Mouse (Mus musculus) CH12.LX (cell line): ENCODE results near the gene Dusp27. TPM values are rescaled to one million over a fixed set of nuclear protein-coding genes. Genes with fewer than 3 reads are reported as not detected.

Source experiments
- DNase-seq: peaks from one replicate; pipeline ENCODE4 v3.0.0-alpha.2; 2013; ENCODE audit errors: extremely low read depth
- H3K27ac ChIP-seq: 2 replicates; pipeline ENCODE4 v1.5.1; 2012; ENCODE audit warnings: low read depth, mild to moderate bottlenecking, control low read depth, moderate library complexity; ENCODE audit not compliant: insufficient read depth
- H3K27me3 ChIP-seq: replicated peaks from 2 replicates; pipeline ENCODE3; 2012; ENCODE audit warnings: inconsistent platforms
- H3K36me3 ChIP-seq, 2 experiments: replicated peaks in 1 of 2; 2 replicates each; pipeline versions ENCODE3 to v1.6.1; 2012; ENCODE audit warnings: inconsistent platforms in 1 of 2, low read length in 1 of 2, mild to moderate bottlenecking in 1 of 2, mixed read lengths in 1 of 2, moderate library complexity in 1 of 2; ENCODE audit not compliant: control insufficient read depth in 1 of 2, insufficient read depth in 1 of 2
- H3K4me1 ChIP-seq, 2 experiments: 2 replicates each; pipeline ENCODE4 v1.6.1; 2012; ENCODE audit warnings: inconsistent platforms in 1 of 2, moderate library complexity in 1 of 2; ENCODE audit not compliant: insufficient read depth in 2 of 2, control insufficient read depth in 1 of 2
- H3K4me2 ChIP-seq: 2 replicates; pipeline ENCODE4 v1.6.1; 2012; ENCODE audit warnings: low read depth, mild to moderate bottlenecking, control low read depth; ENCODE audit not compliant: poor library complexity, insufficient read depth, severe bottlenecking
- H3K4me3 ChIP-seq, 3 experiments: fragments of 150-350 bp in 1 of 3; sonication (generic) in 1 of 3; replicated peaks in 1 of 3; 2 replicates each; pipeline versions ENCODE3 to v1.5.1; 2011 to 2012; ENCODE audit warnings: low read depth in 2 of 3, low read length in 2 of 3, mild to moderate bottlenecking in 2 of 3, moderate library complexity in 2 of 3, control low read depth in 1 of 3, improper control_type of control experiment in 1 of 3, inconsistent platforms in 1 of 3, mixed read lengths in 1 of 3; ENCODE audit not compliant: poor library complexity in 1 of 3
- H3K79me2 ChIP-seq: replicated peaks from 2 replicates; pipeline ENCODE4 v1.6.1; 2012; ENCODE audit warnings: mild to moderate bottlenecking, moderate library complexity; ENCODE audit not compliant: control insufficient read depth, poor library complexity, insufficient read depth, severe bottlenecking; ENCODE audit errors: extremely low read depth
- H3K9ac ChIP-seq: 2 replicates; pipeline ENCODE4 v1.6.1; 2012; ENCODE audit warnings: low read depth, mild to moderate bottlenecking, control low read depth, moderate library complexity; ENCODE audit not compliant: insufficient read depth
- H3K9me3 ChIP-seq: replicated peaks from 2 replicates; pipeline ENCODE3; 2012; ENCODE audit warnings: low read length, inconsistent platforms, mixed read lengths
- CHD2 ChIP-seq: IDR thresholded peaks from 2 replicates; pipeline ENCODE4 v1.6.1; 2011; ENCODE audit warnings: low read length, improper control_type of control experiment
- GABPA ChIP-seq: IDR thresholded peaks from 2 replicates; pipeline ENCODE4 v1.6.1; 2012; ENCODE audit warnings: low read depth, low read length, improper control_type of control experiment, inconsistent platforms; ENCODE audit not compliant: insufficient replicate concordance
- IRF4 ChIP-seq: IDR thresholded peaks from 2 replicates; pipeline ENCODE4 v1.6.1; 2014; ENCODE audit warnings: low read depth, mild to moderate bottlenecking, inconsistent platforms, low read length, improper control_type of control experiment
- JUND ChIP-seq: conservative IDR thresholded peaks from 2 replicates; pipeline ENCODE4 v1.6.1; 2011; ENCODE audit warnings: low read depth, low read length, improper control_type of control experiment
- KAT2A ChIP-seq: IDR thresholded peaks from 2 replicates; pipeline ENCODE4 v1.6.1; 2012; ENCODE audit warnings: low read length, improper control_type of control experiment, inconsistent platforms; ENCODE audit not compliant: insufficient replicate concordance
- MAX ChIP-seq: IDR thresholded peaks from 2 replicates; pipeline ENCODE4 v1.6.1; 2011; ENCODE audit warnings: low read length, improper control_type of control experiment
- NELFE ChIP-seq: IDR thresholded peaks from 2 replicates; pipeline ENCODE4 v1.6.1; 2011; ENCODE audit warnings: low read depth, low read length, improper control_type of control experiment
- PAX5 ChIP-seq: IDR thresholded peaks from 2 replicates; pipeline ENCODE4 v1.6.1; 2012; ENCODE audit warnings: low read length, inconsistent platforms, mixed read lengths
- RCOR1 ChIP-seq: conservative IDR thresholded peaks from 2 replicates; pipeline ENCODE4 v1.6.1; 2012; ENCODE audit warnings: low read depth, mild to moderate bottlenecking, inconsistent platforms, low read length, improper control_type of control experiment
- SIN3A ChIP-seq: IDR thresholded peaks from 2 replicates; pipeline ENCODE4 v1.6.1; 2012; ENCODE audit warnings: low read length, improper control_type of control experiment, inconsistent platforms
- dilution Hi-C: fragments of 300-500 bp; cut with MboI; formaldehyde crosslinking; loops from 2 replicates; pipeline ENCODE4 v1.14.3; 2020; ENCODE audit warnings: low sequenced_read_pairs; ENCODE audit not compliant: extremely low pct_unique_long_range_greater_than_20kb, extremely low pct_ligation_motif_present
- in situ Hi-C: fragments of 300-500 bp; cut with MboI; formaldehyde crosslinking; loops from 3 replicates; pipeline ENCODE4 v1.14.3; 2019; ENCODE audit warnings: low sequenced_read_pairs, low pct_ligation_motif_present, low pct_unique_long_range_greater_than_20kb, mixed read lengths
- polyA plus RNA-seq: library from polyadenylated mRNA; unstranded; fragments of >175 nt; gene quantifications from 2 replicates; pipeline ENCODE4 v1.2.1, GENCODE M21; 2012; ENCODE audit warnings: low read depth; ENCODE audit not compliant: insufficient read length
- total RNA-seq, 2 experiments: library from RNA; depleted of rRNA; stranded (reverse); fragments of 300-350 nt in 1 of 2; fragments of >200 nt in 1 of 2; gene quantifications; 2 replicates each; pipeline ENCODE4 v1.2.3; 2012 to 2014

The Dusp27 gene
- total and polyA plus RNA-seq, 3 experiments, result 0.06 TPM; not detected in 2

DNA sequence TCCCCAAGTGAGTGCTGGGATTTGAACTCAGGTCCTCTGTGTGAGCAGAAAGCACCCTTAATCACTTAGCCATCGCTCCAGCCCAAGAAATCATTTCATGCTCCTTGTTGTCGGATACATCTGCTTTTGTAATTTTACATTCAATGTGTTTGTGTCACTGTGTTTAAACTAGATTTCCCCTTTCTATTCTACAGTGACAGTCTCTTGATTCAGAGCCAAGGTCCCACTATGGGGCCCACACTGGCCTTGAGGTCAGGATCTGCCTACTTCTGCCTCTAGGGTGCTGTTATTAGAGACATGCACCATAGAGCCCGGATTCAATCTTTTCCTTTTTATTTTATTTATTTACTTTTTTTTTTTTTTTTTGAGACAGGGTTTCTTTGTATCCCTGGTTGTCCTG, 45.3 kb upstream of the Dusp27 start:
- Histone ChIP-seq H3K9me3 (no peaks in the 10 kb centered on the region), H3K79me2 (no peaks in the 10 kb centered on the region), H3K9ac (no peak overlapping the region), H3K4me3 (no peak overlapping the region), H3K36me3 (no peaks in the 10 kb centered on the region), H3K4me2 (no peak overlapping the region), H3K27me3 (no peaks in the 10 kb centered on the region), H3K27ac (no peak overlapping the region), H3K4me1 (0 out of 4 replicates have a peak, but pooled peaks cover 2 to 5% of the 10 kb centered on the region in 2 experiments)
- TF ChIP-seq PAX5, result no peak
- dilution Hi-C loops, result no loop called here
- no peak for DNase-seq
- in situ Hi-C loops, result loop anchor here (25.0 kb wide), 2 partner anchors 139 to 511 kb away; no protein-coding TSS in a partner anchor

DNA sequence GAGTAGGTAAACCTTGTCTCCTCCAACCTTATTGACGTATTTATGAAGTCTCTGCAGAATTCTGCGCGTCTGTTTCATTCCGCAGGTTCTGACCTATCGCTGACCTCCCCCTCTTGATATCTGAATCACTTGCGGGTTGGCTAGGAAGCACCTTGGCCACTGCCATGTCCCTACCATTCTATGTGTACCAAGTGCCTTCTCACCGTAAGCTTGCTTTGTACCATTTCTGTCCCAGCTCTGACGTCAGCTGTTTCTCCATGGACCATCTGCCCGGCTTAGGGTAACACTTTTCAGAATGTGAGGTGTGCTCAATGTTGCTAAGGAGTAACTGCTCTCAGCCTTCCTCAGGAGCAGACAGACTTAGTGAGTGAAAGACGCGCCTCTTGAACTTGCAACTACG, 43.1 kb upstream of the Dusp27 start:
- no peak overlapping the region for H3K4me2 ChIP-seq
- H3K4me3 ChIP-seq, result no peak overlapping the region
- no peak overlapping the region for H3K27ac ChIP-seq
- no peaks in the 10 kb centered on the region for H3K9me3 ChIP-seq
- no peak for DNase-seq
- no peak for TF ChIP-seq MAX
- TF ChIP-seq SIN3A, result no peak
- TF ChIP-seq CHD2, result no peak
- TF ChIP-seq GABPA, result no peak
- TF ChIP-seq NELFE, result no peak
- TF ChIP-seq JUND, result no peak
- no peak for TF ChIP-seq RCOR1
- H3K4me1 ChIP-seq, result 0 out of 4 replicates have a peak, but pooled peaks cover 2 to 5% of the 10 kb centered on the region in 2 experiments
- no peak overlapping the region for H3K9ac ChIP-seq
- dilution Hi-C loops, result no loop called here
- no peaks in the 10 kb centered on the region for H3K36me3 ChIP-seq
- in situ Hi-C loops, result loop anchor here (25.0 kb wide), 2 partner anchors 141 to 509 kb away; no protein-coding TSS in a partner anchor
- no peaks in the 10 kb centered on the region for H3K79me2 ChIP-seq
- H3K27me3 ChIP-seq, result no peaks in the 10 kb centered on the region

DNA sequence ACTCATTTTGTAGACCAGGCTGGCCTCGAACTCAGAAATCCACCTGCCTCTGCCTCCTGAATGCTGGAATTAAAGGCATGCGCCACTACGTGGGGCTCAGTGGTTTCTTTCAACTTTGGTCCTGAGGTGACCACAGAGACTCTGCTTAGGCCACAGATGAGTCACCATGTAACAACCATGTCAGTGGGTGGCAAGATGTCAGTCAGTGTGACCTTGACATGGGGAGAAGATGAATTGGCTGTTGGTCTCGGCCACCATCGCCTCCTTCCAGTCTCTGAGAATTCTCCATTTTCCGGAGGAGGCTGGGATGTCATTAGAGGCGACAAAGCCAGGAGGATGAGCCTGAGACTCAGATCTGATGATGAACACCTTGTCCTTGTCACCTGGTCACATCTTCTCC, 42.0 kb upstream of the Dusp27 start:
- TF ChIP-seq MAX, result no peak
- TF ChIP-seq IRF4, result peak; percentile 46; the same call in 1 of the 2 replicates
- TF ChIP-seq JUND, result 0 out of 2 replicates have a peak, but pooled peaks have one; percentile 35
- TF ChIP-seq KAT2A, result no peak
- TF ChIP-seq, all 38 proteins: peak for 2
- Histone ChIP-seq H3K4me2 (peak overlapping the region; percentile 2; the same call in 1 of the 2 replicates), H3K27ac (no peak overlapping the region), H3K9me3 (no peaks in the 10 kb centered on the region), H3K79me2 (no peaks in the 10 kb centered on the region), H3K4me1 (0 out of 4 replicates have a peak, but pooled peaks cover 2 to 5% of the 10 kb centered on the region in 2 experiments), H3K27me3 (peaks cover under 1% of the 10 kb centered on the region), H3K9ac (no peak overlapping the region), H3K4me3 (no peak overlapping the region), H3K36me3 (no peaks in the 10 kb centered on the region)
- dilution Hi-C loops (no loop called here), in situ Hi-C loops (loop anchor here (25.0 kb wide), 2 partner anchors 143 to 507 kb away; no protein-coding TSS in a partner anchor)
- no peak for DNase-seq
